Mouse (Mus musculus) CH12.LX (cell line): Measurements from ENCODE around the gene Nkx2-3. TPM values are rescaled to one million over a fixed set of nuclear protein-coding genes. Genes with fewer than 3 reads are reported as not detected.

Experiments
- DNase-seq: peaks from one replicate; pipeline ENCODE4 v3.0.0-alpha.2; 2013; ENCODE audit errors: extremely low read depth
- H3K27ac ChIP-seq: 2 replicates; pipeline ENCODE4 v1.5.1; 2012; ENCODE audit warnings: low read depth, mild to moderate bottlenecking, control low read depth, moderate library complexity; ENCODE audit not compliant: insufficient read depth
- H3K27me3 ChIP-seq: replicated peaks from 2 replicates; pipeline ENCODE3; 2012; ENCODE audit warnings: inconsistent platforms
- H3K36me3 ChIP-seq, 2 experiments: replicated peaks in 1 of 2; 2 replicates each; pipeline versions ENCODE3 to v1.6.1; 2012; ENCODE audit warnings: inconsistent platforms in 1 of 2, low read length in 1 of 2, mild to moderate bottlenecking in 1 of 2, mixed read lengths in 1 of 2, moderate library complexity in 1 of 2; ENCODE audit not compliant: control insufficient read depth in 1 of 2, insufficient read depth in 1 of 2
- H3K4me1 ChIP-seq, 2 experiments: 2 replicates each; pipeline ENCODE4 v1.6.1; 2012; ENCODE audit warnings: inconsistent platforms in 1 of 2, moderate library complexity in 1 of 2; ENCODE audit not compliant: insufficient read depth in 2 of 2, control insufficient read depth in 1 of 2
- H3K4me2 ChIP-seq: 2 replicates; pipeline ENCODE4 v1.6.1; 2012; ENCODE audit warnings: low read depth, mild to moderate bottlenecking, control low read depth; ENCODE audit not compliant: poor library complexity, insufficient read depth, severe bottlenecking
- H3K4me3 ChIP-seq, 3 experiments: fragments of 150-350 bp in 1 of 3; sonication (generic) in 1 of 3; replicated peaks in 1 of 3; 2 replicates each; pipeline versions ENCODE3 to v1.5.1; 2011 to 2012; ENCODE audit warnings: low read depth in 2 of 3, low read length in 2 of 3, mild to moderate bottlenecking in 2 of 3, moderate library complexity in 2 of 3, control low read depth in 1 of 3, improper control_type of control experiment in 1 of 3, inconsistent platforms in 1 of 3, mixed read lengths in 1 of 3; ENCODE audit not compliant: poor library complexity in 1 of 3
- H3K79me2 ChIP-seq: replicated peaks from 2 replicates; pipeline ENCODE4 v1.6.1; 2012; ENCODE audit warnings: mild to moderate bottlenecking, moderate library complexity; ENCODE audit not compliant: control insufficient read depth, poor library complexity, insufficient read depth, severe bottlenecking; ENCODE audit errors: extremely low read depth
- H3K9ac ChIP-seq: 2 replicates; pipeline ENCODE4 v1.6.1; 2012; ENCODE audit warnings: low read depth, mild to moderate bottlenecking, control low read depth, moderate library complexity; ENCODE audit not compliant: insufficient read depth
- H3K9me3 ChIP-seq: replicated peaks from 2 replicates; pipeline ENCODE3; 2012; ENCODE audit warnings: low read length, inconsistent platforms, mixed read lengths
- BHLHE40 ChIP-seq: IDR thresholded peaks from 2 replicates; pipeline ENCODE4 v1.6.1; 2011; ENCODE audit warnings: mild to moderate bottlenecking, low read depth, low read length, improper control_type of control experiment
- CTCF ChIP-seq, 2 experiments: IDR thresholded peaks in 1 of 2; conservative IDR thresholded peaks in 1 of 2; 2 replicates each; pipeline ENCODE4 v1.5.1; 2011 to 2012; ENCODE audit warnings: low read depth in 2 of 2, low read length in 2 of 2, improper control_type of control experiment in 1 of 2, inconsistent platforms in 1 of 2, mild to moderate bottlenecking in 1 of 2, moderate library complexity in 1 of 2
- EP300 ChIP-seq: IDR thresholded peaks from 2 replicates; pipeline ENCODE4 v1.6.1; 2011; ENCODE audit warnings: low read length, improper control_type of control experiment
- ETS1 ChIP-seq: conservative IDR thresholded peaks from 2 replicates; pipeline ENCODE4 v1.6.1; 2012; ENCODE audit warnings: low read depth, mild to moderate bottlenecking, inconsistent platforms, low read length, improper control_type of control experiment, moderate library complexity
- IRF4 ChIP-seq: IDR thresholded peaks from 2 replicates; pipeline ENCODE4 v1.6.1; 2014; ENCODE audit warnings: low read depth, mild to moderate bottlenecking, inconsistent platforms, low read length, improper control_type of control experiment
- JUN ChIP-seq: IDR thresholded peaks from 2 replicates; pipeline ENCODE4 v1.6.1; 2011; ENCODE audit warnings: low read depth, mild to moderate bottlenecking, low read length, improper control_type of control experiment, moderate library complexity; ENCODE audit not compliant: insufficient read depth
- KAT2A ChIP-seq: IDR thresholded peaks from 2 replicates; pipeline ENCODE4 v1.6.1; 2012; ENCODE audit warnings: low read length, improper control_type of control experiment, inconsistent platforms; ENCODE audit not compliant: insufficient replicate concordance
- MEF2A ChIP-seq: IDR thresholded peaks from 2 replicates; pipeline ENCODE4 v1.6.1; 2014; ENCODE audit warnings: low read depth, mild to moderate bottlenecking, inconsistent platforms, low read length, improper control_type of control experiment, borderline replicate concordance
- MXI1 ChIP-seq: IDR thresholded peaks from 2 replicates; pipeline ENCODE4 v1.6.1; 2011; ENCODE audit warnings: mild to moderate bottlenecking, low read depth, low read length, improper control_type of control experiment
- NELFE ChIP-seq: IDR thresholded peaks from 2 replicates; pipeline ENCODE4 v1.6.1; 2011; ENCODE audit warnings: low read depth, low read length, improper control_type of control experiment
- NRF1 ChIP-seq: IDR thresholded peaks from 2 replicates; pipeline ENCODE4 v1.6.1; 2014; ENCODE audit warnings: low read depth, mild to moderate bottlenecking, inconsistent platforms, low read length, improper control_type of control experiment, moderate library complexity
- POLR2A ChIP-seq: IDR thresholded peaks from 2 replicates; pipeline ENCODE4 v1.6.1; 2011; ENCODE audit warnings: low read depth, mild to moderate bottlenecking, improper control_type of control experiment, low read length
- POLR2AphosphoS2 ChIP-seq: IDR thresholded peaks from 2 replicates; pipeline ENCODE4 v1.6.1; 2011; ENCODE audit warnings: low read depth, low read length, improper control_type of control experiment
- RCOR1 ChIP-seq: conservative IDR thresholded peaks from 2 replicates; pipeline ENCODE4 v1.6.1; 2012; ENCODE audit warnings: low read depth, mild to moderate bottlenecking, inconsistent platforms, low read length, improper control_type of control experiment
- SIN3A ChIP-seq: IDR thresholded peaks from 2 replicates; pipeline ENCODE4 v1.6.1; 2012; ENCODE audit warnings: low read length, improper control_type of control experiment, inconsistent platforms
- TBP ChIP-seq: conservative IDR thresholded peaks from 2 replicates; pipeline ENCODE4 v1.6.1; 2011; ENCODE audit warnings: low read depth, low read length, improper control_type of control experiment
- TCF12 ChIP-seq: IDR thresholded peaks from 2 replicates; pipeline ENCODE4 v1.6.1; 2014; ENCODE audit warnings: low read depth, mild to moderate bottlenecking, inconsistent platforms, low read length, improper control_type of control experiment
- UBTF ChIP-seq: IDR thresholded peaks from 2 replicates; pipeline ENCODE4 v1.6.1; 2012; ENCODE audit warnings: low read depth, mild to moderate bottlenecking, inconsistent platforms, low read length, improper control_type of control experiment, moderate library complexity
- USF1 ChIP-seq: IDR thresholded peaks from 2 replicates; pipeline ENCODE4 v1.6.1; 2014; ENCODE audit warnings: low read depth, mild to moderate bottlenecking, inconsistent platforms, low read length, improper control_type of control experiment
- USF2 ChIP-seq: conservative IDR thresholded peaks from 2 replicates; pipeline ENCODE4 v1.6.1; 2011; ENCODE audit warnings: low read depth, low read length, improper control_type of control experiment
- ZMIZ1 ChIP-seq: IDR thresholded peaks from 2 replicates; pipeline ENCODE4 v1.6.1; 2012; ENCODE audit warnings: low read depth, mild to moderate bottlenecking, inconsistent platforms, low read length, improper control_type of control experiment
- ZNF384 ChIP-seq: IDR thresholded peaks from 2 replicates; pipeline ENCODE4 v1.6.1; 2012; ENCODE audit warnings: low read depth, low read length, improper control_type of control experiment, inconsistent platforms
- dilution Hi-C: fragments of 300-500 bp; cut with MboI; formaldehyde crosslinking; loops from 2 replicates; pipeline ENCODE4 v1.14.3; 2020; ENCODE audit warnings: low sequenced_read_pairs; ENCODE audit not compliant: extremely low pct_unique_long_range_greater_than_20kb, extremely low pct_ligation_motif_present
- in situ Hi-C: fragments of 300-500 bp; cut with MboI; formaldehyde crosslinking; loops from 3 replicates; pipeline ENCODE4 v1.14.3; 2019; ENCODE audit warnings: low sequenced_read_pairs, low pct_ligation_motif_present, low pct_unique_long_range_greater_than_20kb, mixed read lengths
- polyA plus RNA-seq: library from polyadenylated mRNA; unstranded; fragments of >175 nt; gene quantifications from 2 replicates; pipeline ENCODE4 v1.2.1, GENCODE M21; 2012; ENCODE audit warnings: low read depth; ENCODE audit not compliant: insufficient read length
- total RNA-seq, 2 experiments: library from RNA; depleted of rRNA; stranded (reverse); fragments of 300-350 nt in 1 of 2; fragments of >200 nt in 1 of 2; gene quantifications; 2 replicates each; pipeline ENCODE4 v1.2.3; 2012 to 2014

Nkx2-3 gene
- total and polyA plus RNA-seq, 3 experiments = not detected

GRCm38 (mm10) chr19:43600545-43601331, 11.4 kb upstream of the Nkx2-3 start:
- H3K9me3 ChIP-seq = no peaks in the 10 kb centered on the region
- H3K27ac ChIP-seq = no peak overlapping the region
- peaks cover 0 to 9% of the 10 kb centered on the region in 2 experiments; a peak in 3 of 4 replicates for H3K4me1 ChIP-seq
- peaks cover 1% of the 10 kb centered on the region for H3K27me3 ChIP-seq
- H3K4me2 ChIP-seq = no peak overlapping the region
- no peak for TF ChIP-seq UBTF
- no peak for TF ChIP-seq SIN3A
- no peak for TF ChIP-seq BHLHE40
- TF ChIP-seq POLR2AphosphoS2 = no peak
- no peak for TF ChIP-seq EP300
- no peak for TF ChIP-seq KAT2A
- TF ChIP-seq ZMIZ1 = no peak
- TF ChIP-seq ETS1 = no peak
- no peak for TF ChIP-seq USF1
- TF ChIP-seq IRF4 = no peak
- TF ChIP-seq TCF12 = no peak
- TF ChIP-seq USF2 = no peak
- no peak for TF ChIP-seq CTCF (conservative IDR thresholded peaks at IDR 0.05 in 1 of 2, IDR thresholded peaks at IDR 0.05 in 1 of 2; ENCODE audit: low read depth in 2 of 2, low read length in 2 of 2)
- no peak for TF ChIP-seq POLR2A
- TF ChIP-seq TBP = no peak
- TF ChIP-seq NRF1 = no peak
- TF ChIP-seq, all 38 proteins: peak for 0
- Histone ChIP-seq H3K79me2 (no peaks in the 10 kb centered on the region), H3K9ac (no peak overlapping the region), H3K4me3 (no peak overlapping the region), H3K36me3 (no peaks in the 10 kb centered on the region)
- in situ Hi-C loops = no loop called here
- no peak for DNase-seq
- dilution Hi-C loops = no loop called here

GRCm38 (mm10) chr19:43601440-43601839, 10.7 kb upstream of the Nkx2-3 start:
- no peak overlapping the region for H3K27ac ChIP-seq
- peaks cover 0 to 16% of the 10 kb centered on the region in 2 experiments; a peak in 3 of 4 replicates for H3K4me1 ChIP-seq
- no peaks in the 10 kb centered on the region for H3K36me3 ChIP-seq
- H3K4me2 ChIP-seq = no peak overlapping the region
- H3K9me3 ChIP-seq = no peaks in the 10 kb centered on the region
- no peak for TF ChIP-seq POLR2A
- no peak for TF ChIP-seq MXI1
- no peak for TF ChIP-seq JUN
- TF ChIP-seq POLR2AphosphoS2 = no peak
- TF ChIP-seq NELFE = no peak
- no peak for TF ChIP-seq ZMIZ1
- no peak for TF ChIP-seq CTCF (conservative IDR thresholded peaks at IDR 0.05 in 1 of 2, IDR thresholded peaks at IDR 0.05 in 1 of 2; ENCODE audit: low read depth in 2 of 2, low read length in 2 of 2)
- no peak for TF ChIP-seq NRF1
- no peak for TF ChIP-seq USF2
- no peak for TF ChIP-seq RCOR1
- no peak for TF ChIP-seq MEF2A
- TF ChIP-seq IRF4 = no peak
- no peak for TF ChIP-seq ETS1
- no peak for TF ChIP-seq ZNF384
- in situ Hi-C loops = no loop called here
- dilution Hi-C loops = no loop called here
- no peaks in the 10 kb centered on the region for H3K79me2 ChIP-seq
- no peak overlapping the region for H3K4me3 ChIP-seq
- DNase-seq = no peak
- no peaks in the 10 kb centered on the region for H3K27me3 ChIP-seq
- H3K9ac ChIP-seq = no peak overlapping the region
